Mouse (Mus musculus): Measurements from ENCODE around the gene Cbfa2t3.

DNA sequence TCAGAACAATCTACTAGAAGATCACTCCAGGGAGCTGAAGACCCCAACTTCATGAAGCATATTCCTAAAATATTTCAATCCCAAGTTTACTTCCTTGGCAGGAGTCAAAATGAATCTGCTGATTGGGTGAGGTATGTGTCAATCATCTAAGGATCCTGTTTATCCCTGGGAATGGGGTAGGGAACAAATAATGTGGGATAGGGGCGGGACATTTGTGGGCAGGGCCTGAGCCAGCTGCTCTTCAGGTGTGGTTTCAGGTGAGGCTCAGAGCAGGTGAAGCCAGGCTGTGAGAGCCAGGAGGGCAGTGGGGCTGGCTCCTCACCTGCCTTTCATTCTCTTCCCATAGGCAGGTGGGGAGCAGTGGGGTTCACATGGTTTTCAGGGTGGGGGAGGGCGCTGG is 27.9 kb upstream of the Cbfa2t3 start:
- TF ChIP-seq CTCF (IDR thresholded peaks at IDR 0.05) (no peak), EP300 (IDR thresholded peaks at IDR 0.05) (no peak)

Measured in lung, postnatal 0 days (tissue).